Mouse (Mus musculus): Measurements from ENCODE around the gene Grn.

DNA sequence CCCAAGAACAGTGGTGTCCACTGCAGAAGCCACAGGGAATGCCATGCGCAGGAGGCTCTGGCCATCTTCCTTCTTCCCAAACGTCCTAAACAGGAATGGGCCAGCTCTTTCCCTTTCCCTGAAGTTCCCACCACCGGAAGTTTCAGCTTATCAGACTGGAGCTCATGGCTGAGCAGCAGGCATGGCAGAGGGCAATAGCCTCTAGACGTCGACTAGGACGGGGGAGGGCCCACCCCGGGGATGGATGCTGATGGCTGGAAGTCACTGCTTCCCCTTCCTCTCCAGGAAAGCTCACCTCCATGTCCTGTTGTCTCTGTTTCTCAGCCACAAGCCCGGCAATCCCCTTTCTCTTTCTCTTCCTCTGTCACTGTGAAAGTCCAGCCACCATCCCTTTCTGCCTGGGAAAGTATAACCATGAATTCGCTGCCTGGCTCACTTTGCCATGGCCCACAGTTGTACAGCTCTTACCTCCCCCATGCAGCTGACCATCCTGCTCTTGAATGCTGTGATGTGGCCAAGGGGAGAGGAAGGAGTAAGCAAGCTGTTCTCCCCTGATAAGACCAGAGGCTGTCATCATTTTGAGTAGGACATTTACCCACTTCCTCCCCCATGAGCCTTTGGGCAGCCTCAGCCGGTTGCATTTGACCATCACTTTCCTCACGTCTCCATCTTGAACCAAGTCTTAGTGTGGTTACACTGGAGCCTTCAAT, 39.7 kb downstream of the Grn start, which contains the start of gene Itga2b:
- TF ChIP-seq CTCF (conservative IDR thresholded peaks at IDR 0.05 in 1 of 2, IDR thresholded peaks at IDR 0.05 in 1 of 2; ENCODE audit: low read depth in 2 of 2, low read length in 2 of 2), result no peak
- no peak for TF ChIP-seq ZKSCAN1 (IDR thresholded peaks at IDR 0.05; ENCODE audit: borderline replicate concordance, low read depth, low read length)
- no peak for TF ChIP-seq GABPA (IDR thresholded peaks at IDR 0.05; ENCODE audit: insufficient replicate concordance, low read depth, low read length)
- TF ChIP-seq POLR2A (IDR thresholded peaks at IDR 0.05; ENCODE audit: low read depth, low read length), result no peak
- no peak for TF ChIP-seq RAD21 (IDR thresholded peaks at IDR 0.05; ENCODE audit: low read depth, low read length)
- no peak for TF ChIP-seq ZMIZ1 (IDR thresholded peaks at IDR 0.05; ENCODE audit: low read depth, low read length)
- TF ChIP-seq MAX (IDR thresholded peaks at IDR 0.05; ENCODE audit: low read length), result no peak
- no peak for TF ChIP-seq EP300 (IDR thresholded peaks at IDR 0.05; ENCODE audit: low read length)
- no peak for TF ChIP-seq MXI1 (IDR thresholded peaks at IDR 0.05; ENCODE audit: low read depth, low read length)

All from CH12.LX (cell line).